Mouse (Mus musculus) lung, postnatal 25 days (tissue): ENCODE data around the gene Rtn3.

ENCODE experiments used
- DNase-seq: peaks from one replicate; pipeline ENCODE4 v3.0.0; 2022; ENCODE audit warnings: low spot score

Rtn3 gene

DNA sequence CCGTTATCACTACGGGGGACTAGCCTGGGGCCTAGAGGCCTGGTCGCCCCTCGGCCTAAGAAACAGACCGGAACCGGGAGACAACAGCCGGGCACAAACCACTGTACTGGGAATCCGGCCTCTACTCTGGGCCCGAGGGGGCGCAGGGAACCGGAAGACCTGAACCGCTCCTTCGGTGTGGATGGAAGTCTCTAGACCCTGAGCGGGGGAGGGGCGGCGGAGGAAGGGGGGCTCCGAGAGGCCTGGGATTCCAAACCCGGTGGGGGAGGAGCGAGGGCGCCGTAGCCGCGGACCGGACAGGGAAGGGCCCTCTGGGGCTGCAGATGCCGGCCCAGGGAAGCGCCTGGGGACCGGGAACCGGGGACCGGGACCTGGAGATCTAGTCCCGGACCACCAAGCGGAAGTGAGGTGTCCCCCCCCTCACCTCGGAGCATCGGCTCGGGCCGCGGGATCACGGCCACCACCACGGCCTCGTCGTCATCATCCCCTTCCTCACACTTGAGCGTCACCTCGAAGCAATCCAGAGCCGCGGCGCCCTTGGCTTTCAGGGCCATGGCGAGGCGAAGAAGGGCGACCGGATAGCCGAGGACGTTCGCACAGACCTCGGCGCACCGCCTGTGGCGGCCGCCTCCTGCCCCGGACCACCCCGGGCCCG is 100.7 kb downstream of the Rtn3 start:
- DNase-seq = peak; percentile 42

DNA sequence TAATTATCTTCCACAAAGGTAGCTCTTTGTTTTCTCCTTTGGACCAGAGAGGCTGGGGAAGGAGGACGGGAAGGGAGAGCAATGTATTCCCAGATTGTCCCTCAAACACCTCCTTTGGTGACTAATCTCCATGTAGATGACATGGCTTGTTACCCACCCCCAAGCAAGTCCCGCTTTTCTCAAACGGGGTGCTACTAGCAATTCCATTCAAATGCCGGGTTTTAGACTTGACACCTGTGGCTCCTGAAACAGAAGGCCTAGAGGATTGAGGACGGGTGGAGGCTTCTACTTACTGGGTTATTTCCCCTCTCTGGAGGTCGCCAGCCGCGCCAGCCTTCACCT is 101.2 kb downstream of the Rtn3 start:
- DNase-seq = no peak

DNA sequence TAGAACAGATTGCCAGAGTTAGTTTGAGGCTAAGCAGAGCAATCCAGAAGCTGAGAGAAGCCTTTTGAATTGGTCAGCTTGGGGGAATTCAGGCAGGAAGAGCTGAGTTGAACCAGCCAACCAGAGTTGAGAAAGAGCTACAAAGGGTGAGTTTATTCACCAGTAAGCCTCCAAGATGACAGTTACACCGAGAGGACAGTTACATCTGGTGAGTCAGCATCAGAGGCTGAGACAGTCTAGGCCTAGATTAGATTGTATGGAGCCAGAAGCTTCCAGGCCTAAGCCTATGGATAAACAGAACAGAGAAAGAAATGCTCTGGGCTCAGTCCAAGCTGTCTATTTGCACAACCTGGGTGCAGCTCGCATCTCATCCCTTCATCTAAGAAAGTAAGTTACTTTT is 105.4 kb downstream of the Rtn3 start:
- no peak for DNase-seq
